Mouse (Mus musculus): ENCODE data around the gene Cfap61.

DNA sequence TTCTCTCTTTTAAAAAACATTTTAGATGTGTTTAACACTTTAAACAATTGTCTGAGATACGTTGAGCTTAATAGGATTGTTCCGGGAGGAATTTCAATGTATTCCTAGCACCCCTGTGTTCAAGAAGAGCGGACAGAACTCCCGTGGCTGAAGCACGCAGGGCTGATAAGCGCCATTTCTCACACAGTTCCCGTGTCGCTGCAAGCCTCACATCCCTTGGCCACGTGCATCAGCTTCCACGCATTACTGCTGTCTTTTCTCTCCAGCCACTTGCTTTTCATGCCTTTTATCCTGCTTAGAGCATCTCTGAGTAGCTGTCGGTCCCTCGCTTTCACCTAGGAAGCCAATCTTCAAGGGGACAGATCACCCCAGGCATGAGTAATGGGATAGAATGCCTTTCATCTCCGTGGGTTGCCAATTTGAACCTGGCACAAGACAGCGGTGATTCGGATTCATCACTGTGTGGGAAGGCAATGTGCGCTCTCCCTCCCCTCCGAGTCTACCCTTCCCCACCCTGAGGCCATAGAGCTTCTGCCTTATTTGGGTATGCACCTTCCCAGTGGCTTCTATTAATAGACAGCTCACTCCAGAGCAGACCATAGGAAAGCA is 113.7 kb downstream of the Cfap61 start:
- TF ChIP-seq GATA1 (IDR thresholded peaks at IDR 0.05; ENCODE audit: borderline replicate concordance, low read length) (no peak), FLI1 (IDR thresholded peaks at IDR 0.05; ENCODE audit: low read length) (no peak)
